Mouse (Mus musculus) intestine, postnatal 0 days (tissue): ENCODE results near the gene Fam133b. TPM values are rescaled to one million over a fixed set of nuclear protein-coding genes. Genes with fewer than 3 reads are reported as not detected.

Experiments
- ATAC-seq: fragments of 200-750 bp; cut with Nextera tagmentation; 2 replicates; pipeline ENCODE4 v1.8.0; 2017; ENCODE audit warnings: mild to moderate bottlenecking, moderate TSS enrichment, moderate library complexity
- H3K27ac ChIP-seq: fragments of 300-500 bp; sonication (generic); 2 replicates; pipeline ENCODE4 v1.5.1; 2014; ENCODE audit warnings: mild to moderate bottlenecking, low read depth, low read length, moderate library complexity
- H3K27me3 ChIP-seq: fragments of 300-500 bp; sonication (generic); replicated peaks from 2 replicates; pipeline ENCODE4 v1.6.1; 2014; ENCODE audit warnings: low read length, mixed read lengths; ENCODE audit not compliant: control insufficient read depth, insufficient read depth
- H3K36me3 ChIP-seq: fragments of 300-500 bp; sonication (generic); 2 replicates; pipeline ENCODE4 v1.6.1; 2014; ENCODE audit warnings: mild to moderate bottlenecking, moderate library complexity; ENCODE audit not compliant: control insufficient read depth, insufficient read depth
- H3K4me1 ChIP-seq: fragments of 300-500 bp; sonication (generic); replicated peaks from 2 replicates; pipeline ENCODE4 v1.6.1; 2014; ENCODE audit warnings: antibody characterized with exemption, low read length, mixed read lengths; ENCODE audit not compliant: control insufficient read depth, insufficient read depth
- H3K4me2 ChIP-seq: fragments of 300-500 bp; sonication (generic); replicated peaks from 2 replicates; pipeline ENCODE4 v1.6.1; 2014; ENCODE audit warnings: low read depth, mild to moderate bottlenecking, moderate library complexity
- H3K4me3 ChIP-seq: fragments of 300-500 bp; sonication (generic); 2 replicates; pipeline ENCODE4 v1.5.1; 2014; ENCODE audit warnings: low read depth, low read length
- H3K9ac ChIP-seq: fragments of 300-500 bp; sonication (generic); 2 replicates; pipeline ENCODE4 v1.6.1; 2014; ENCODE audit warnings: mild to moderate bottlenecking, low read depth, low read length
- H3K9me3 ChIP-seq: fragments of 300-500 bp; sonication (generic); 2 replicates; pipeline ENCODE4 v1.6.1; 2016; ENCODE audit warnings: mixed run types; ENCODE audit not compliant: control insufficient read depth
- CTCF ChIP-seq: sonication (generic); IDR thresholded peaks from 2 replicates; pipeline ENCODE4 v1.5.1; 2016; ENCODE audit warnings: low read depth, mild to moderate bottlenecking, control low read depth, antibody characterized with exemption, moderate library complexity
- WGBS: fragments of 180-500 bp; shearing (Covaris S2); extraction: QIAGEN DNeasy Blood & Tissue Kit; methylation state at CpG from one replicate; pipeline ENCODE4 v1.1.7; 2014; 5-methylcytosine and 5-hydroxymethylcytosine counted together
- polyA plus RNA-seq: library from polyadenylated mRNA; unstranded; fragments of >200 nt; fragmentation: Nextera tagmentation; extraction: Ambion mirVana; gene quantifications from 2 replicates; pipeline ENCODE4 v1.2.1, GENCODE M21; 2015

Fam133b gene
- polyA plus RNA-seq, 1 experiment from 2014 or later: 14.9 TPM

DNA sequence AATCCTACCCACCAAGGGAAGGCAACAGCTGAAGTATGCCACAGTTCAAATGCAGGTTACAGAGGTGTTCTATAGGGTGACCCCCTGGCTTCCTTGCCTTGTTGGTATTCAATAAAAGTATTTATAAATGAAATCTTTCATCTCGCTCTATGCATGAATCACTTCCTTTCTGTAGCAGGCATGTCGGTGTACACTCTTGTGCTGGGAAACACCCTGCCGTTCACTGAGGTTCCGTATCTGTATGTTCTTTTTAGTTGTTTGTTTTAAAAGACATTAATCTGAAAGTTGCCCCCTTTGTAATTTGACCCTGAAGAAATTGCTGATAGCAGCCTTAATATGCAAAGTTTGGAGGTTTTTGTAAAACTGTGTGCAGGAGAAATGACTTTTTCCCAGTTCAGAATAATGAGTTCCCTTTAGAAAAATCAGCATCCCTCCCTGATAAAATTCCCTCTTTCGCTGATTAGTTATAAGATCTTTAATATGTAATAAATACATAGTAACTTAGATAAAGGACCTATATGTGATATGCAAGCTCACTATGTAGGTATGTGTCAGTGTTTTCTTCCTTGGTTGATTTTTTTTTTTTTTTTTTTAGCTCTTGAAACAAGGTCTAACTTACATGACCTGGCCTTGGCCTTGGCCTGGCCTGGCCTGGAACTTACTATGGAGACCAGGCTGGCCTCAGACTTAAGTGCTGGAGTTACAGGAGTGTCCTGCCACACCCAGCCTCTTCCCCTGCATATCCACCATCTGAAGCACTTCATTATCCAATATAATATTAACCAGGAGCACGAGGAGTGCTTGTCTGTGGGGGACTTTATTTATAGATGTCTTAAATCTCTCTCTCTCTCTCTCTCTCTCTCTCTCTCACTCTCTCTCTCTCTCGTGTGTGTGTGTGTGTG is 34.9 kb upstream of the Fam133b start:
- no peaks in the 10 kb centered on the region for H3K27me3 ChIP-seq
- 49% methylated on average over 6 of the region's 7 CpGs for WGBS
- ATAC-seq: no peak
- H3K4me3 ChIP-seq: no peak overlapping the region
- H3K27ac ChIP-seq: no peak overlapping the region
- no peak for TF ChIP-seq CTCF
- H3K4me1 ChIP-seq: no peaks in the 10 kb centered on the region
- no peaks in the 10 kb centered on the region for H3K9me3 ChIP-seq
- H3K4me2 ChIP-seq: no peak overlapping the region
- H3K9ac ChIP-seq: no peak overlapping the region
- H3K36me3 ChIP-seq: no peaks in the 10 kb centered on the region

- Histone ChIP-seq H3K36me3 (no peaks in the 10 kb centered on the region), H3K27ac (no peak overlapping the region), H3K9ac (no peak overlapping the region), H3K4me2 (no peak overlapping the region), H3K9me3 (no peaks in the 10 kb centered on the region), H3K4me1 (no peaks in the 10 kb centered on the region), H3K4me3 (no peak overlapping the region), H3K27me3 (no peaks in the 10 kb centered on the region)
- 75% methylated on average over 3 of the region's 3 CpGs for WGBS
- ATAC-seq: no peak
- TF ChIP-seq CTCF: no peak
These were observed 34.1 kb upstream of the Fam133b start for GRCm38 (mm10) chr5:3509503-3509902.

- 69% methylated on average over 10 of the region's 10 CpGs for WGBS
- Histone ChIP-seq H3K27me3 (no peaks in the 10 kb centered on the region), H3K9me3 (no peaks in the 10 kb centered on the region), H3K4me1 (0 out of 2 replicates have a peak, but pooled peaks cover 3% of the 10 kb centered on the region), H3K4me2 (no peak overlapping the region), H3K4me3 (no peak overlapping the region), H3K27ac (no peak overlapping the region), H3K9ac (no peak overlapping the region), H3K36me3 (no peaks in the 10 kb centered on the region)
- TF ChIP-seq CTCF: no peak
- no peak for ATAC-seq
These were observed 32.4 kb upstream of the Fam133b start for GRCm38 (mm10) chr5:3511097-3511795.

GRCm38 (mm10) chr5:3512584-3512983 is 31.0 kb upstream of the Fam133b start:
- H3K27ac ChIP-seq: no peak overlapping the region
- no peak overlapping the region for H3K4me3 ChIP-seq
- WGBS: 50% methylated on average over 4 of the region's 4 CpGs
- H3K9ac ChIP-seq: no peak overlapping the region
- no peaks in the 10 kb centered on the region for H3K27me3 ChIP-seq
- TF ChIP-seq CTCF: peak; percentile 38
- no peak overlapping the region for H3K4me2 ChIP-seq
- no peaks in the 10 kb centered on the region for H3K36me3 ChIP-seq
- ATAC-seq: no peak
- H3K9me3 ChIP-seq: no peaks in the 10 kb centered on the region
- H3K4me1 ChIP-seq: 0 out of 2 replicates have a peak, but pooled peaks cover 3% of the 10 kb centered on the region

DNA sequence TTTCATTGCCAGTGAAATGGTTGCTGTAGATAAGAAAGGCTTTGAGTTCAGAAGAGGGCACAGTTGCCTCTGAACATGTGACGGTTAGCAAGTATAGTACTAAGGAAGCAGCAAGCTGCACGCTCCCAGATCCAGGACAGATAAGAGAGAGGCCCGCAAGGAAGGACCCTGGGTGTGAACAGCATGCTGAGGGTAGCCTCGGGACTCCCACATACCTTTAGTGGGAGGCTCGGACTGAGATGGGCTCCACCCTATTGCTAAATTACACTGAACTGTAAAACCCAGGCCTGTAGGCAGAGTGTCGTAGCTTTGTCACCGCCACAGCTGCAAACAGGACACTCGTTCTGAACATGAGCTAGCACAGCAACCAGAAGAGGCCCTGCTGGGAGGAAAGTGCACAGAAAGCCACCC is 28.7 kb upstream of the Fam133b start:
- WGBS: 37% methylated on average over 8 of the region's 8 CpGs

GRCm38 (mm10) chr5:3515477-3515876 is 28.2 kb upstream of the Fam133b start:
- no peak for ATAC-seq
- 78% methylated on average over 9 of the region's 9 CpGs for WGBS

More for the DNA sequence above, 28.7 kb upstream of the Fam133b start:
- no peaks in the 10 kb centered on the region for H3K27me3 ChIP-seq
- 0 out of 2 replicates have a peak, but pooled peaks cover 3% of the 10 kb centered on the region for H3K4me1 ChIP-seq
- H3K9me3 ChIP-seq: no peaks in the 10 kb centered on the region
- no peak for TF ChIP-seq CTCF
- no peak overlapping the region for H3K27ac ChIP-seq
- peak overlapping the region; percentile 17; the same call in 1 of the 2 replicates for H3K4me2 ChIP-seq
- peak; percentile 77 for ATAC-seq
- H3K36me3 ChIP-seq: no peaks in the 10 kb centered on the region; the same call in 1 of the 2 replicates
- no peak overlapping the region for H3K4me3 ChIP-seq
- H3K9ac ChIP-seq: no peak overlapping the region

More at GRCm38 (mm10) chr5:3515477-3515876, 28.2 kb upstream of the Fam133b start:
- Histone ChIP-seq H3K4me2 (peak overlapping the region; percentile 17; the same call in 1 of the 2 replicates), H3K36me3 (peaks cover 2% of the 10 kb centered on the region; the same call in 1 of the 2 replicates), H3K9me3 (no peaks in the 10 kb centered on the region), H3K4me3 (no peak overlapping the region), H3K27ac (no peak overlapping the region), H3K9ac (no peak overlapping the region), H3K27me3 (no peaks in the 10 kb centered on the region), H3K4me1 (0 out of 2 replicates have a peak, but pooled peaks cover 3% of the 10 kb centered on the region)
- TF ChIP-seq CTCF: no peak
